Mouse (Mus musculus) telencephalon, adult 2 months (tissue): ENCODE measurements at regions not wholly inside any gene's neighbourhood (a gene's known extent, or its start where the extent isn't known, plus 50 kb on each side); places are given as distances from the start of the nearest gene placed in this dataset.

Experiments used
- DNase-seq: peaks from one replicate; pipeline ENCODE4 v3.0.0-alpha.2; 2011; ENCODE audit warnings: low read depth, low spot score

GRCm38 (mm10) chr1:169156875-169157274 is 374.4 kb downstream of the Nuf2 start:
- DNase-seq: no peak

- peak; percentile 94 for DNase-seq
These were observed 375.5 kb downstream of the Nuf2 start for GRCm38 (mm10) chr1:169155484-169156459.

GRCm38 (mm10) chr1:169142216-169142615 is 389.0 kb downstream of the Nuf2 start:
- no peak for DNase-seq

GRCm38 (mm10) chr1:169140056-169140455 is 391.2 kb downstream of the Nuf2 start:
- DNase-seq: no peak

GRCm38 (mm10) chr1:169139507-169139906 is 391.8 kb downstream of the Nuf2 start:
- DNase-seq: no peak

- no peak for DNase-seq
These were observed 392.1 kb downstream of the Nuf2 start for GRCm38 (mm10) chr1:169139184-169139486.

- DNase-seq: no peak
These were observed 392.7 kb downstream of the Nuf2 start for GRCm38 (mm10) chr1:169138404-169139183.

GRCm38 (mm10) chr1:169135542-169135941 is 395.7 kb downstream of the Nuf2 start:
- DNase-seq: no peak

- DNase-seq: no peak
These were observed 427.6 kb downstream of the Nuf2 start for GRCm38 (mm10) chr1:169103669-169104068.

- DNase-seq: no peak
These were observed 428.2 kb downstream of the Nuf2 start for GRCm38 (mm10) chr1:169103113-169103512.

GRCm38 (mm10) chr1:169099221-169099620 is 432.0 kb downstream of the Nuf2 start:
- DNase-seq: no peak

- no peak for DNase-seq
These were observed 434.5 kb downstream of the Nuf2 start for GRCm38 (mm10) chr1:169096737-169097136.

GRCm38 (mm10) chr1:169093602-169094354 is 437.5 kb downstream of the Nuf2 start:
- no peak for DNase-seq

- DNase-seq: no peak
These were observed 445.2 kb downstream of the Nuf2 start for GRCm38 (mm10) chr1:169086032-169086431.

- no peak for DNase-seq
These were observed 450.6 kb downstream of the Nuf2 start for GRCm38 (mm10) chr1:169080686-169081085.

- DNase-seq: no peak
These were observed 454.0 kb downstream of the Nuf2 start for GRCm38 (mm10) chr1:169077228-169077627.

- no peak for DNase-seq
These were observed 455.3 kb downstream of the Nuf2 start for GRCm38 (mm10) chr1:169076006-169076405.

GRCm38 (mm10) chr1:169071366-169071765 is 459.9 kb downstream of the Nuf2 start:
- no peak for DNase-seq

- no peak for DNase-seq
These were observed 461.6 kb downstream of the Nuf2 start for GRCm38 (mm10) chr1:169069647-169070046.

GRCm38 (mm10) chr1:169066795-169067194 is 464.5 kb downstream of the Nuf2 start:
- DNase-seq: no peak

GRCm38 (mm10) chr1:169060627-169061026 is 470.6 kb downstream of the Nuf2 start:
- DNase-seq: peak; percentile 58

GRCm38 (mm10) chr1:169060145-169060544 is 471.1 kb downstream of the Nuf2 start:
- DNase-seq: no peak
